Mouse (Mus musculus) lung, embryonic 14.5 days (tissue): ENCODE measurements at regions not wholly inside any gene's neighbourhood (a gene's known extent, or its start where the extent isn't known, plus 50 kb on each side); places are given as distances from the start of the nearest gene placed in this dataset.

ENCODE experiments used
- ATAC-seq: fragments of 200-750 bp; cut with Nextera tagmentation; 2 replicates; pipeline ENCODE4 v1.8.0; 2017; ENCODE audit warnings: mild to moderate bottlenecking, moderate TSS enrichment, moderate library complexity; ENCODE audit not compliant: insufficient read depth
- DNase-seq: peaks from one replicate; pipeline ENCODE4 v3.0.0-alpha.2; 2015
- H3K27ac ChIP-seq: fragments of 300-500 bp; sonication (generic); 2 replicates; pipeline ENCODE4 v1.5.1; 2014; ENCODE audit warnings: low read depth, mild to moderate bottlenecking, moderate library complexity
- H3K27me3 ChIP-seq: fragments of 300-500 bp; sonication (generic); 2 replicates; pipeline ENCODE4 v1.6.1; 2014; ENCODE audit warnings: low read length, control low read depth; ENCODE audit not compliant: insufficient read depth
- H3K36me3 ChIP-seq: fragments of 300-500 bp; sonication (generic); 2 replicates; pipeline ENCODE4 v1.6.1; 2014; ENCODE audit warnings: control low read depth; ENCODE audit not compliant: insufficient read depth
- H3K4me1 ChIP-seq: fragments of 300-500 bp; sonication (generic); 2 replicates; pipeline ENCODE4 v1.6.1; 2014; ENCODE audit warnings: antibody characterized with exemption, control low read depth; ENCODE audit not compliant: insufficient read depth
- H3K4me2 ChIP-seq: fragments of 300-500 bp; sonication (generic); 2 replicates; pipeline ENCODE4 v1.6.1; 2014; ENCODE audit warnings: mild to moderate bottlenecking
- H3K4me3 ChIP-seq: fragments of 300-500 bp; sonication (generic); 2 replicates; pipeline ENCODE4 v1.5.1; 2014; ENCODE audit warnings: low read depth, low read length
- H3K9ac ChIP-seq: fragments of 300-500 bp; sonication (generic); 2 replicates; pipeline ENCODE4 v1.6.1; 2014
- H3K9me3 ChIP-seq: fragments of 300-500 bp; sonication (generic); 2 replicates; pipeline ENCODE4 v1.6.1; 2016; ENCODE audit warnings: low read depth, low read length, control low read depth
- CTCF ChIP-seq: IDR thresholded peaks from 2 replicates; pipeline ENCODE4 v1.5.1; 2016; ENCODE audit warnings: antibody characterized with exemption, low read depth
- WGBS: fragments of 180-500 bp; shearing (Covaris S2); extraction: QIAGEN DNeasy Blood & Tissue Kit; methylation state at CpG from one replicate; pipeline ENCODE4 v1.1.7; 2014; 5-methylcytosine and 5-hydroxymethylcytosine counted together

DNA sequence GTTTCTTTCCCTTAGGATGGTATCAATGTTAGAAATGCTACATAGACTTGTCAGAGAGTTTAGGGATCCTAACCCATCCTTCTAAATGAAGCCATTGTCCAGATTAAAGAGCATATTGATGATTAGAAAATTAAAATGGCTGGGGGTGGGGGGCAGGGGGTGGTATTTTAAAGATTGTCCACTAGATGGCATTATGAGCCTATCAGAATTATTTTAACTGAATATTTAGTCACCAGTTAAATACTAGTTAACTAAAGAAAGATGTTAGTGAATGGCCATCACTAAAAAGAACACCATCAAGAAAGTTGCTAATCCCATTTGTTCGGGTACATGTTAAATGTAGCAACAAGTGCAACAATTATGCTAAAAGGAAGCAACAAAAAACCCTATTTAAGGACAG lies 1909.6 kb upstream of the 5930422O12Rik start:
- Histone ChIP-seq H3K27ac (no peak overlapping the region), H3K4me2 (no peak overlapping the region), H3K4me1 (no peaks in the 10 kb centered on the region), H3K9me3 (no peaks in the 10 kb centered on the region), H3K4me3 (no peak overlapping the region), H3K36me3 (no peaks in the 10 kb centered on the region), H3K27me3 (no peaks in the 10 kb centered on the region), H3K9ac (no peak overlapping the region)
- peak; percentile 52 for TF ChIP-seq CTCF
- 59% methylated on average over 1 of the region's 1 CpGs for WGBS
- ATAC-seq (no peak), DNase-seq (no peak)

DNA sequence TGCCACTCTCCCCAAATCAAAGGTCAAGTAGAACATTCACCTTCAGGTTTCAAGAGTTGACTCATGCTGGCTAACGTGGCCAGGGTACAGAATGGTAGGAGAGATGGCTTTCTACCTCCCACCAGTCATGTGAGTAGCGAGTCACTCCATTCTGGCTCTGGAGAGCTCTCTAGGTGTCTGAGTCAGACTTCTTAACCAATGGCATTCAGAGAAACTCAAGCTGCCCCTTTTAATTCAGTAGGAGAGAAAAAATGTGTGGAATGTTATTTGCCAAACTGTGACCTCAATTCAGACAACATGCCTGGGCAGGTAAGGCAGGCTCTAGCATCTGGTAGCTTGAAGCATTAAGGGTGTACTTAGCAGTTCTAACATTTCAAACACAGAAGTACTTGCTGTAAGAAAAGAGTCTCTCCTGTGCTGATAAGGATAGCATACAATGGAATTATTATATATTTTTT lies 1907.5 kb upstream of the 5930422O12Rik start:
- no peaks in the 10 kb centered on the region for H3K27me3 ChIP-seq
- H3K4me1 ChIP-seq: no peaks in the 10 kb centered on the region
- ATAC-seq: peak; percentile 97
- no peak overlapping the region for H3K9ac ChIP-seq
- peak overlapping the region; percentile 69; the same call in 1 of the 2 replicates for H3K27ac ChIP-seq
- no peak overlapping the region for H3K4me3 ChIP-seq
- whole genome bisulfite sequencing: 41% methylated on average over 2 of the region's 2 CpGs
- DNase-seq: peak; percentile 64
- H3K4me2 ChIP-seq: no peak overlapping the region
- no peaks in the 10 kb centered on the region for H3K36me3 ChIP-seq
- H3K9me3 ChIP-seq: no peaks in the 10 kb centered on the region
- no peak for TF ChIP-seq CTCF

DNA sequence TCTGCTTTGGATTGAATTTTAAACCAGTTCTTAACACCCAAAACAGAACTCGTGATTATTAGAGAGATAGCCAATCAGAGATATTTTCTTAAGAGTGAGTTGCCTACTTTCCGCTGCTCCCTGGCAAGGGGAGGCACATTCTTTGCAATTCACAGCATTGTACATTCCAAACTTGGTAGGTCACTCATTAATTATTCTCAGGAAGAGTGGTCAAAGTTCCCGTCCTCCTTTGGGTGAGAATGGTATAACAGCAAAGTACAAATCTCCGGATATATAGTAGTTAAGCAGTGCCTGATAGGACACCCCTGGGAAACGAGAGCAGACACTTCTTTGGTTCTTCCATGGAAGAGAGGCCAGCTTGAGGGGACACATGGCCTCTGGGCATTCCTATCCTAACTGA lies 1903.4 kb upstream of the 5930422O12Rik start:
- no peaks in the 10 kb centered on the region for H3K36me3 ChIP-seq
- DNase-seq (peak; percentile 44), ATAC-seq (0 out of 2 replicates have a peak, but pooled peaks have one; percentile 29)
- no peaks in the 10 kb centered on the region for H3K4me1 ChIP-seq
- no peak overlapping the region for H3K9ac ChIP-seq
- 53% methylated on average over 5 of the region's 5 CpGs for WGBS
- no peak overlapping the region for H3K4me2 ChIP-seq
- H3K27ac ChIP-seq: no peak overlapping the region
- H3K9me3 ChIP-seq: 0 out of 2 replicates have a peak, but pooled peaks cover 3% of the 10 kb centered on the region
- H3K4me3 ChIP-seq: no peak overlapping the region
- no peak for TF ChIP-seq CTCF
- H3K27me3 ChIP-seq: no peaks in the 10 kb centered on the region

DNA sequence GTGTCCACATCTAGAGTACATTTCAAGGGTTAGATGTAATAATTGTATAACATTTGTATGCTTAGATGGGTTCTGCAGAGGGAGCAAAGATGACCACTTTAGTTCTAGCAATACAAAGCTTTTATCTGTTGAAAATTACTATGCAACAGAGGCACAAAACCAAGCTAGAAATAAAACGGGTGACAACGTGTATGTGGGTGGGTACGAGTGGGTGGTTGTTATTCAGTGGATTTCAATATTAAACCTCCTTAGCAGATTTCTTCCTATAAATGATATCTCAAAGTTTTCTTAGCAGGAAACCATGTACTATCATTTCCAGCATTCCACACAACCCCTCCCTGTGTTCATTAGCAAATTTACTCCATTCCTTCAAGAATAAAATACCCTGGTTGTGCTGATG lies 1889.3 kb upstream of the 5930422O12Rik start:
- Histone ChIP-seq H3K9me3 (no peaks in the 10 kb centered on the region), H3K27me3 (no peaks in the 10 kb centered on the region), H3K27ac (no peak overlapping the region), H3K36me3 (no peaks in the 10 kb centered on the region), H3K9ac (no peak overlapping the region), H3K4me3 (no peak overlapping the region), H3K4me2 (no peak overlapping the region), H3K4me1 (no peaks in the 10 kb centered on the region)
- TF ChIP-seq CTCF: no peak
- DNase-seq: no peak
- no peak for ATAC-seq
- 85% methylated on average over 3 of the region's 3 CpGs for WGBS

DNA sequence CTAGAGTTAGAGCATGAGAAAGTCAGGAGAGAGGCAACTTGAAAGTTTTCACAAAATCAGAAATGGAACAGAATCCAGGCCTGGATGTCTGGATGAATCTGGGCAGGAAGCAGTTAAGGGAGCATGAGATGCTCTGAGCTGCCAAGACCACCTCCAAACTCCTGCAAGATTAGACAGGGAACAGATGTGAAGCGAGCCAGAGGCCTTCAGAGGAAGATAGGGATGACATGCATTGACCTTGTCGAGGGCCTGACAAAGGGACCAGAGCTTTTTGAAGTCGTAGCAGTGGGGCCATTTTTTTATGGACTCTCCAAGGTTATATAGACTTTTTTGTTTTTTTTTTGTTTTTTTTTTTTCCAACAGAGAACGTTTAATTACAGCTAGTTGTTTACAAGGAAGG lies 1886.9 kb upstream of the 5930422O12Rik start:
- WGBS: 16% methylated on average over 4 of the region's 4 CpGs
- ATAC-seq: no peak

DNA sequence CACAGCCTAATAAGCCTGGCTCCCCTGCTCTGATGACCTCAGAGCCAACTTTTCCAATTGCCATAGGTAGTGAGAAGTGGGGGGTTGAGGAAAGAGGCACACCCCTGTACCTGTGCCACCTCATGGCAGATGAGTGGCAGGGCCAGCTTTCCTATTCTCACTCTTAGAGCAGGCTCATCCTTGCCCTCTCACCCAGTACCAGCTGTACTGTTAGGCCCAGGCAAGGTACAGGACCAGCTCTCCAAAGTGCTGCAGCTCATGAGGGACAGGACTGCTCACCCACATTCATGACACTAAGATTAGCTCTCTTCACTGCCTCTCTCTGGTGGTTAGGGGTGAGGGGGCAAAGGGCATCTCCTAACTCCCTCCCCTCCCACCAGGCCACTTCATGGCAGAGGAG lies 1854.4 kb upstream of the 5930422O12Rik start:
- no peak overlapping the region for H3K4me3 ChIP-seq
- no peak overlapping the region for H3K9ac ChIP-seq
- H3K4me2 ChIP-seq: no peak overlapping the region
- no peaks in the 10 kb centered on the region for H3K27me3 ChIP-seq
- H3K27ac ChIP-seq: no peak overlapping the region
- no peak for TF ChIP-seq CTCF
- no peaks in the 10 kb centered on the region for H3K36me3 ChIP-seq
- ATAC-seq (no peak), DNase-seq (no peak)
- H3K9me3 ChIP-seq: no peaks in the 10 kb centered on the region
- H3K4me1 ChIP-seq: no peaks in the 10 kb centered on the region

More for the DNA sequence above, 1886.9 kb upstream of the 5930422O12Rik start:
- TF ChIP-seq CTCF: no peak
- no peak overlapping the region for H3K4me3 ChIP-seq
- H3K9me3 ChIP-seq: no peaks in the 10 kb centered on the region
- H3K36me3 ChIP-seq: no peaks in the 10 kb centered on the region
- H3K4me1 ChIP-seq: no peaks in the 10 kb centered on the region
- DNase-seq: no peak
- no peak overlapping the region for H3K27ac ChIP-seq
- no peaks in the 10 kb centered on the region for H3K27me3 ChIP-seq
- H3K4me2 ChIP-seq: no peak overlapping the region
- no peak overlapping the region for H3K9ac ChIP-seq

DNA sequence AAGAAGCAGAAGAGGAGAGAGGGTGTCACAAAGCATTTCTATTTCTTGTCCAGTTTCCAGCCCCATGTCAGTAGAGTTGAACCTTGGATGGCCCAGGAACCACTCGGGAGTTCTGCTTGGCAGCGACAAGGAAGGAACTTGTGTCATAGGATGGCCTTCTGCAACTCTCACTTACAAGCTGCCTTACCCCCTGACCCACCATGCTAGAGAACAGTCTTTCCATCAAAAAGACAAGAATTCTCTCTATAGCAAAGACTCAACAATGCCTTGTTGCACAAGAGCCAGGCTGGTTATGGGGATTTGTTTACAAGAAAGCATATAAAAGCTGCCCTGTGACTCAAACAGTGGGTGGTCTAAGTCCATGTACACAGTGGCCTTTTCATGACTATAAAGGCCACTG lies 1852.4 kb upstream of the 5930422O12Rik start:
- H3K4me2 ChIP-seq: no peak overlapping the region
- no peak overlapping the region for H3K9ac ChIP-seq
- WGBS: 53% methylated on average over 2 of the region's 2 CpGs
- H3K36me3 ChIP-seq: no peaks in the 10 kb centered on the region
- DNase-seq: peak; percentile 70
- H3K27ac ChIP-seq: no peak overlapping the region
- peak; percentile 92 for ATAC-seq
- H3K4me1 ChIP-seq: no peaks in the 10 kb centered on the region
- no peaks in the 10 kb centered on the region for H3K27me3 ChIP-seq
- H3K4me3 ChIP-seq: no peak overlapping the region
- TF ChIP-seq CTCF: no peak
- no peaks in the 10 kb centered on the region for H3K9me3 ChIP-seq

DNA sequence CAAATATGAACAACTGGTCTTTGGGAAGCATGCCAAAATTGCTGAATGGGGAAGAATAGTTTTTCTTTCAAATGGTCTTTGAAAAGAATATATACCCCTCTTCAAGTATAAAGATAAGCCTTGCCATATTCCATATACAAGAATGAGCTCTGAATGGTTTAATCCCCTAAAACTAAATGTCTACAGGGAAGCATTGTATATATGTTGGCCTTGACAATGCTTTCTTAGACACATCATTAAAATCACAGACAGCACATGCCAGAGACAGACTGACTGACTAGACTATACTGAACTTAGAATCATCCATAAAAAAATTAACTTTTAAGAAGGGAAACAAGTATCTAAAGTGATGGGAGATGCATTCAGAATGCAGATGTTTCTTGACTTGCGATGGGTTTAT lies 1843.8 kb upstream of the 5930422O12Rik start:
- H3K27me3 ChIP-seq: no peaks in the 10 kb centered on the region
- no peak overlapping the region for H3K4me2 ChIP-seq
- DNase-seq (peak; percentile 77), ATAC-seq (peak; percentile 90; the same call in 1 of the 2 replicates)
- WGBS: 55% methylated on average over 1 of the region's 1 CpGs
- H3K36me3 ChIP-seq: no peaks in the 10 kb centered on the region
- no peaks in the 10 kb centered on the region for H3K4me1 ChIP-seq
- H3K27ac ChIP-seq: no peak overlapping the region
- no peak for TF ChIP-seq CTCF
- no peaks in the 10 kb centered on the region; the same call in 1 of the 2 replicates for H3K9me3 ChIP-seq
- no peak overlapping the region for H3K9ac ChIP-seq
- H3K4me3 ChIP-seq: no peak overlapping the region
